Mouse (Mus musculus) heart, adult 2 months (tissue): ENCODE measurements at regions not wholly inside any gene's neighbourhood (a gene's known extent, or its start where the extent isn't known, plus 50 kb on each side); places are given as distances from the start of the nearest gene placed in this dataset.

Experiments used
- CTCF ChIP-seq: fragments of 200-600 bp; IDR thresholded peaks from 2 replicates; pipeline ENCODE4 v1.8.1; 2022; ENCODE audit warnings: antibody characterized with exemption, mild to moderate bottlenecking, moderate library complexity
- EP300 ChIP-seq: fragments of 200-500 bp; IDR thresholded peaks from 2 replicates; pipeline ENCODE4 v1.6.1; 2011; ENCODE audit warnings: low read depth, low read length, control low read depth; ENCODE audit not compliant: insufficient read depth
- POLR2A ChIP-seq: fragments of 200-500 bp; IDR thresholded peaks from 2 replicates; pipeline ENCODE4 v1.6.1; 2011; ENCODE audit warnings: mild to moderate bottlenecking, low read depth, low read length, control low read depth; ENCODE audit not compliant: insufficient read depth

- TF ChIP-seq EP300 (no peak), CTCF (no peak), POLR2A (no peak)
These were observed 56.6 kb upstream of the Mef2a start for GRCm38 (mm10) chr7:67429008-67429873.
